Mouse (Mus musculus): Measurements from ENCODE around the gene Arhgef38. TPM values are rescaled to one million over a fixed set of nuclear protein-coding genes. Genes with fewer than 3 reads are reported as not detected.

Gene Arhgef38
- polyA plus RNA-seq, 1 experiment: not detected

DNA sequence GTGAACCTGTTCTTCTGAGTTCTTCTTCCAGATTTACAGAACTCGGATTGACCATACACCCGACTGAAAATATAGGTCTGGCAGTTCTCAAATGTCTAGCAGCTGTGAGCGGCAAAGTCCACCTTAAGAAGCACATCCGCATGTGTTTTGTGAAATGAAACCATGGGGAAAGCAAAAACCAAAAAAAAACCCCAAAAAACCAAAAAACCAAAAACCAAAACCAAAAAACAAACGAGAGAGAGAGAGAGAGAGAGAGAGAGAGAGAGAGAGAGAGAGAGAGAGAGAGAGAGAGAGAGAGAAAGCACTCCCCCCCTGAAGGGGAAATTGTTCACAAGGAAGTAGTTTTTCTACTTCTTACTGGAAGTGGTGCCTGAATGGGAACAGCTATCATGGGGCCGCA, 67.2 kb downstream of the Arhgef38 start:
- TF ChIP-seq MYOD1 (IDR thresholded peaks at IDR 0.05; ENCODE audit: control insufficient read depth, insufficient read length, low read depth) (no peak), FOSL1 (IDR thresholded peaks at IDR 0.05; ENCODE audit: insufficient read depth, low read length, poor library complexity, severe bottlenecking) (no peak), MAX (IDR thresholded peaks at IDR 0.05) (no peak), MYOG (IDR thresholded peaks at IDR 0.05; ENCODE audit: control insufficient read depth, extremely low read depth, insufficient read length) (no peak), USF1 (IDR thresholded peaks at IDR 0.05; ENCODE audit: low read depth) (no peak)
- no peaks in the 10 kb centered on the region for H3K36me3 ChIP-seq (ENCODE audit: control insufficient read depth, insufficient read depth)
- H3K79me2 ChIP-seq (ENCODE audit: control insufficient read depth, insufficient read depth): no peaks in the 10 kb centered on the region
- H3K4me3 ChIP-seq (ENCODE audit: insufficient read depth, poor library complexity, severe bottlenecking): no peak overlapping the region
- H3K27me3 ChIP-seq (ENCODE audit: control insufficient read depth, insufficient read depth, insufficient read length): no peaks in the 10 kb centered on the region
- no peak overlapping the region for H3ac ChIP-seq (ENCODE audit: control insufficient read depth, insufficient read length, low read depth)
- no peaks in the 10 kb centered on the region for H3K79me3 ChIP-seq (ENCODE audit: low read depth)

DNA sequence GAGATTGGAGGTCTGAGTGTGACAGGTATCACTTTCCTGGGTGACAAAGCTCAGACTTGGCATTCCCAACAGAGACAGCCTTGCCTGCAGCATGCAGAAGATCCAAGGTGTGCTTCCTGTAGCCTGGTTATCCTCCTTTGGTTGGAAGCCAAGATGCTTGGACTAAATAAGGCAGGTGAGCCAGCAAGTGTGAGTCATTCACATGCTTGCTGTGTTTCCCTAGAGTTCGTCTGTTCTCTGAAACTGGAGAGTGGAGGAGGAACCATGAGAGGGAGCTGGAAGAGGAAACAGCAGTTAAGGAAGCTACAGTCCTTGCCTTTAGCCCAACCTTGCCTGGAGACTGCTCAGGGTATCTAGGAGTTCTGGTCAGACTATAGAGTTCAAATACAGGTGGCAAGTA, 69.6 kb downstream of the Arhgef38 start:
- Histone ChIP-seq H3K36me3 (ENCODE audit: control insufficient read depth, insufficient read depth) (no peaks in the 10 kb centered on the region), H3K27me3 (ENCODE audit: control insufficient read depth, insufficient read depth, insufficient read length) (no peaks in the 10 kb centered on the region), H3K79me3 (ENCODE audit: low read depth) (no peaks in the 10 kb centered on the region), H3ac (ENCODE audit: control insufficient read depth, insufficient read length, low read depth) (no peak overlapping the region), H3K79me2 (ENCODE audit: control insufficient read depth, insufficient read depth) (no peaks in the 10 kb centered on the region), H3K4me3 (ENCODE audit: insufficient read depth, poor library complexity, severe bottlenecking) (no peak overlapping the region)
- TF ChIP-seq CTCF (IDR thresholded peaks at IDR 0.05; ENCODE audit: control insufficient read depth, insufficient read depth, insufficient read length) (no peak), USF1 (IDR thresholded peaks at IDR 0.05; ENCODE audit: low read depth) (no peak), MYOD1 (IDR thresholded peaks at IDR 0.05; ENCODE audit: control insufficient read depth, insufficient read length, low read depth) (no peak), MYOG (IDR thresholded peaks at IDR 0.05; ENCODE audit: control insufficient read depth, extremely low read depth, insufficient read length) (no peak), FOSL1 (IDR thresholded peaks at IDR 0.05; ENCODE audit: insufficient read depth, low read length, poor library complexity, severe bottlenecking) (no peak), MAX (IDR thresholded peaks at IDR 0.05) (no peak), CEBPB (IDR thresholded peaks at IDR 0.05; ENCODE audit: low read depth) (no peak)

DNA sequence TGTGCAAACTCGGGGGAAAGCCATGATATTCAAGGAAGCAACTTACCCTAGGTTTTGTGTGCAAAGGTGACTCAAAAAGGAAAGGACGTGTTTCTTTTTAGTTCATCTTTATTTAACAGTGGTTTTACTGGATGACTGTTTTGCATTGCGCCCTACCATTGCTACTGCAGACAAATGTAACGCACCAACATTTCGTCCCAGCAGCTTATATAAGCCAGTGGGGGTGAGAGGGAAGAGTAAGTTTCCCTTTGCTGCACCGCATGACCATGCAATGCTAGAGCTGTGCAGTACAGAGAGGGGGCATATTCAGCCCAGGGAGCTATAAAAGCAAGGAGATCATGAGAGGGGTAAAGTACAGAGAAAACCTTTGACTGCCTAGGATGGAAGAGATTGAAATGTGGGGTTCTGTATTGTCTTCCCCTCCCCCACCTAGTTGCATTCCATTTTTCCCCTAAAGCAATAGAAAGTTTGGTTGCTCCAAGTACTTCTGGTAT, 70.8 kb downstream of the Arhgef38 start:
- no peaks in the 10 kb centered on the region for H3K27me3 ChIP-seq (ENCODE audit: control insufficient read depth, insufficient read depth, insufficient read length)
- TF ChIP-seq CTCF (IDR thresholded peaks at IDR 0.05; ENCODE audit: control insufficient read depth, insufficient read depth, insufficient read length) (no peak), FOSL1 (IDR thresholded peaks at IDR 0.05; ENCODE audit: insufficient read depth, low read length, poor library complexity, severe bottlenecking) (no peak), MYOG (IDR thresholded peaks at IDR 0.05; ENCODE audit: control insufficient read depth, extremely low read depth, insufficient read length) (no peak), USF1 (IDR thresholded peaks at IDR 0.05; ENCODE audit: low read depth) (no peak), CEBPB (IDR thresholded peaks at IDR 0.05; ENCODE audit: low read depth) (no peak), MYOD1 (IDR thresholded peaks at IDR 0.05; ENCODE audit: control insufficient read depth, insufficient read length, low read depth) (no peak), MAX (IDR thresholded peaks at IDR 0.05) (no peak)
- no peak overlapping the region for H3ac ChIP-seq (ENCODE audit: control insufficient read depth, insufficient read length, low read depth)
- H3K4me3 ChIP-seq (ENCODE audit: insufficient read depth, poor library complexity, severe bottlenecking): no peak overlapping the region
- no peaks in the 10 kb centered on the region for H3K79me3 ChIP-seq (ENCODE audit: low read depth)
- H3K36me3 ChIP-seq (ENCODE audit: control insufficient read depth, insufficient read depth): no peaks in the 10 kb centered on the region
- no peaks in the 10 kb centered on the region for H3K79me2 ChIP-seq (ENCODE audit: control insufficient read depth, insufficient read depth)

DNA sequence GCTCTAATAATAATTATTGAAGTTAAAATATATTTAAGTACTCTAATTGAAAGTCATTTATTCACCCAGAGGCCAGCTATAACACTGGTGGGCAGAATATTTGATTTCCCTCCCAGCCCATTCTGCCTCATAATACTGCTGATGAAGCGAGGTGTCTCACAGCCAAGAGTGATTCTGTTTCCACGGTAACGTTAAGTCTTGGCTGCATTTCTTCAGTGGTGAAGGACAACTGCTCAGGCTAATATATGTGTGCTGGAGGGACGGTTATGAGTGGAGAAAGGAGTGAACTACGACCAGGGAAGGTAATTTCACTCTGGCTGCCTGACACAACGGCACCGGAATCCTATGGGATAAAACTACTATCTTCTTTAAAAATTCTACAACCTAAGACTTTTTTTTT, 71.6 kb downstream of the Arhgef38 start:
- H3K36me3 ChIP-seq (ENCODE audit: control insufficient read depth, insufficient read depth): no peaks in the 10 kb centered on the region
- no peaks in the 10 kb centered on the region for H3K79me2 ChIP-seq (ENCODE audit: control insufficient read depth, insufficient read depth)
- TF ChIP-seq MYOD1 (IDR thresholded peaks at IDR 0.05; ENCODE audit: control insufficient read depth, insufficient read length, low read depth) (no peak), CEBPB (IDR thresholded peaks at IDR 0.05; ENCODE audit: low read depth) (no peak), MAX (IDR thresholded peaks at IDR 0.05) (no peak), MYOG (IDR thresholded peaks at IDR 0.05; ENCODE audit: control insufficient read depth, extremely low read depth, insufficient read length) (no peak), USF1 (IDR thresholded peaks at IDR 0.05; ENCODE audit: low read depth) (no peak), FOSL1 (IDR thresholded peaks at IDR 0.05; ENCODE audit: insufficient read depth, low read length, poor library complexity, severe bottlenecking) (no peak), CTCF (IDR thresholded peaks at IDR 0.05; ENCODE audit: control insufficient read depth, insufficient read depth, insufficient read length) (no peak)
- H3ac ChIP-seq (ENCODE audit: control insufficient read depth, insufficient read length, low read depth): no peak overlapping the region
- no peak overlapping the region for H3K4me3 ChIP-seq (ENCODE audit: insufficient read depth, poor library complexity, severe bottlenecking)
- H3K27me3 ChIP-seq (ENCODE audit: control insufficient read depth, insufficient read depth, insufficient read length): no peaks in the 10 kb centered on the region
- no peaks in the 10 kb centered on the region for H3K79me3 ChIP-seq (ENCODE audit: low read depth)

DNA sequence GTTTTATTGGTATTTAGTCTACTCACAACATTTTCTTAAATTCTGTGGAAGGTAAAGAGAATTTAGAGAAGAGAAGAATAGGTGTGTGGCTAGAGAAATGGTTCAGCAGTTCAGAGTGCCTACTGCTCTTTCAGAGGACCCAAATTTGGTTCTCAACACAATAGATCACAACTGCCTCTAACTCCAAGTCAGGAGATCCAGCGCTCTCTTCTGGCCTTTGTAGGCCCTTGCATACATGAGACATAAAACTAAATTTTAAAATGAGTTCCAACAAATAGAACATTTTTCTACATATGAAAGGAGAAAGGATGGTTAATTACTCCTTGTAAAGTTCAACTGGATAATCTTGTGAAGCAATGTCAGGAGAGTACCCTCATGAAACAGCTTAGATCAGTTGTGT, 73.3 kb downstream of the Arhgef38 start:
- H3K27me3 ChIP-seq (ENCODE audit: control insufficient read depth, insufficient read depth, insufficient read length): no peaks in the 10 kb centered on the region
- TF ChIP-seq FOSL1 (IDR thresholded peaks at IDR 0.05; ENCODE audit: insufficient read depth, low read length, poor library complexity, severe bottlenecking) (no peak), MYOG (IDR thresholded peaks at IDR 0.05; ENCODE audit: control insufficient read depth, extremely low read depth, insufficient read length) (no peak), MYOD1 (IDR thresholded peaks at IDR 0.05; ENCODE audit: control insufficient read depth, insufficient read length, low read depth) (no peak)
- no peaks in the 10 kb centered on the region for H3K79me2 ChIP-seq (ENCODE audit: control insufficient read depth, insufficient read depth)
- H3K4me3 ChIP-seq (ENCODE audit: insufficient read depth, poor library complexity, severe bottlenecking): no peak overlapping the region
- no peaks in the 10 kb centered on the region for H3K36me3 ChIP-seq (ENCODE audit: control insufficient read depth, insufficient read depth)
- H3K79me3 ChIP-seq (ENCODE audit: low read depth): no peaks in the 10 kb centered on the region
- H3ac ChIP-seq (ENCODE audit: control insufficient read depth, insufficient read length, low read depth): no peak overlapping the region

DNA sequence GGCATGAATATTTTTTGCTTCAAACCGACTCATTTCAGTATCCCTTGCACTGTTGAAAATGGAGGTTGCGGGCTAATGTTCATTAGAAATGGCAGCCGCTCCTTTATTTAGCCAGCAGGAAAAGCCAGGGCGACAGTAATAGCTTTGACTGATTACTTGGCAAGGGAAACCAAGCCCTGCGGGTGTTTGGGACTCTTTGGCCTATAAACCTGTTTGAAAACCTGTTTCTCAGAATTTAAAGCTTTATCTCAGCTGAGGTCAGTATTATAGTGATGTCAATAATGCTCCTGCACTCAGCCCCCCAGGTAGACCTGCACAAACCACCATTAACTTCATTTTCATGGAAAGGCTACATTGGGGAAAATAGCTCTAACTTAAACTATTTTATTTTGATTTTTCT, 76.5 kb downstream of the Arhgef38 start:
- Histone ChIP-seq H3ac (ENCODE audit: control insufficient read depth, insufficient read length, low read depth) (no peak overlapping the region), H3K4me3 (ENCODE audit: insufficient read depth, poor library complexity, severe bottlenecking) (no peak overlapping the region), H3K36me3 (ENCODE audit: control insufficient read depth, insufficient read depth) (no peaks in the 10 kb centered on the region), H3K27me3 (ENCODE audit: control insufficient read depth, insufficient read depth, insufficient read length) (no peaks in the 10 kb centered on the region), H3K79me2 (ENCODE audit: control insufficient read depth, insufficient read depth) (no peaks in the 10 kb centered on the region), H3K79me3 (ENCODE audit: low read depth) (no peaks in the 10 kb centered on the region)
- TF ChIP-seq MYOD1 (IDR thresholded peaks at IDR 0.05; ENCODE audit: control insufficient read depth, insufficient read length, low read depth): no peak
- no peak for TF ChIP-seq USF1 (IDR thresholded peaks at IDR 0.05; ENCODE audit: low read depth)
- no peak for TF ChIP-seq MYOG (IDR thresholded peaks at IDR 0.05; ENCODE audit: control insufficient read depth, extremely low read depth, insufficient read length)
- TF ChIP-seq FOSL1 (IDR thresholded peaks at IDR 0.05; ENCODE audit: insufficient read depth, low read length, poor library complexity, severe bottlenecking): no peak
- TF ChIP-seq MAX (IDR thresholded peaks at IDR 0.05): no peak
- TF ChIP-seq CEBPB (IDR thresholded peaks at IDR 0.05; ENCODE audit: low read depth): no peak
- TF ChIP-seq CTCF (IDR thresholded peaks at IDR 0.05; ENCODE audit: control insufficient read depth, insufficient read depth, insufficient read length): no peak

Measured in C2C12 (cell line).